Mouse (Mus musculus) heart, postnatal 4 days (tissue): ENCODE measurements at regions not wholly inside any gene's neighbourhood (a gene's known extent, or its start where the extent isn't known, plus 50 kb on each side); places are given as distances from the start of the nearest gene placed in this dataset.

Experiments used
- DNase-seq: peaks from one replicate; pipeline ENCODE4 v3.0.0; 2021

- DNase-seq: no peak
Measured at GRCm38 (mm10) chr15:32095554-32095953, 81.5 kb upstream of the Tas2r119 start.

- DNase-seq: no peak
Measured at GRCm38 (mm10) chr15:32110659-32111058, 66.4 kb upstream of the Tas2r119 start.
